Mouse (Mus musculus): ENCODE measurements at regions not wholly inside any gene's neighbourhood (a gene's known extent, or its start where the extent isn't known, plus 50 kb on each side); places are given as distances from the start of the nearest gene placed in this dataset.

DNA sequence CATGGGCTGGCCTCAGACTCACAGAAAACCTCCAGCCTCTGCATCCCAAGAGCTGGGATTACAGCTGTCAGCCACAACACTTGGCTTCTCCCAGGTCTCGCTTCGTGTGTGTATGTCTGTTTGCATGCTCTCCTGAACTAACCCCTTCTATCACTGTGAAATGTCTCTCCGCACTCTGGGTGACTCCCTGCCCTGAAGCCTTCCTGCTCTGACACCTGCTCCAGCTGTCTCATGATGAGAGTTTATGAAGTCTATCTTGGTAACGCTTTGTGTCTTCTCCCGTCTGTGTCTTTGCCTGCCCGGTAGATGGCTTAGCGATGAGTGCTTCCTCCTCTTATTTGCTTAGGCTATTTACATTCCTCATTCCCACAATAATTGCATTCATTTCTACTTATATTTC, 133.0 kb downstream of the Ndufa10 start:
- DNase-seq (ENCODE audit: low spot score in 2 of 2), result no peak

- no peak for DNase-seq (ENCODE audit: low spot score in 2 of 2)
Observed at GRCm38 (mm10) chr1:92338589-92338988, 135.1 kb downstream of the Ndufa10 start.

GRCm38 (mm10) chr1:92337450-92337849, 136.2 kb downstream of the Ndufa10 start:
- no peak for DNase-seq (ENCODE audit: low spot score in 2 of 2)

- no peak for DNase-seq (ENCODE audit: low spot score in 2 of 2)
Observed at GRCm38 (mm10) chr1:92332248-92332584, 136.7 kb upstream of the Hdac4 start.

DNA sequence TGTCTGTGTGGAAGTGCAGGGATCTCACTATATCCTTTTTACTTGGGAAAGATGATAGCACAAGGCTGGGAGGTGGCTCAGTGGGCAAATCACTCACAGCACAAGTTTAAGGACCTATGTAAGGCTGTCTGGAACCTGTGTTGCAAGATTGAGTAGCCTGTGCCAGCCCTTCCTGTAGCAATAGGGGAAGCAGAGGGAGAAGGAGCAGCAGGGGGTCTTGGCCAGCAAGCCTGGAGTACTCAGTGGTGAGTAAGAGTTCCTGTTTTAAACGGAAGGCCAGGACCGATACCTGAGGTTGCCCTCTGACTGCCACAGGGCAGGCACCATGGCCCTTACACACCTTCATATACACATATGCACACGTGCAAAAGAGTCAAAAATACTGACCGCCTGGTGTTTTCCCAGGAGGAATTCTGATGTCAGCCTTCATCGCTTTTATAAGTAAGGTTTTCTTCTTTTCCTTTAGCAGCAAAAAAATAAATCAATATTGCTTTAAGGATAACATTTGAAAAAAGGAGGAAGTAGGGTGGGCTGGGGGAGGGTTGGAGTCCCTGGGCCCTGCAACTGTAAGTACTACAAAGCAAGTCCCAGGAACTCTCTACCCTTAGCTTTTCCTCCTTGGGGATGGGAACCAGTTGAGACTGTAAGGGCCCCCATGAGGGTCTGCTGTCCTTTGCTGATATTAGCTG, 136.2 kb upstream of the Hdac4 start:
- DNase-seq (ENCODE audit: low spot score in 2 of 2), result no peak

- no peak for DNase-seq (ENCODE audit: low spot score in 2 of 2)
Observed at GRCm38 (mm10) chr1:92330181-92330580, 134.7 kb upstream of the Hdac4 start.

GRCm38 (mm10) chr1:92329491-92329890, 134.0 kb upstream of the Hdac4 start:
- no peak for DNase-seq (ENCODE audit: low spot score in 2 of 2)

DNA sequence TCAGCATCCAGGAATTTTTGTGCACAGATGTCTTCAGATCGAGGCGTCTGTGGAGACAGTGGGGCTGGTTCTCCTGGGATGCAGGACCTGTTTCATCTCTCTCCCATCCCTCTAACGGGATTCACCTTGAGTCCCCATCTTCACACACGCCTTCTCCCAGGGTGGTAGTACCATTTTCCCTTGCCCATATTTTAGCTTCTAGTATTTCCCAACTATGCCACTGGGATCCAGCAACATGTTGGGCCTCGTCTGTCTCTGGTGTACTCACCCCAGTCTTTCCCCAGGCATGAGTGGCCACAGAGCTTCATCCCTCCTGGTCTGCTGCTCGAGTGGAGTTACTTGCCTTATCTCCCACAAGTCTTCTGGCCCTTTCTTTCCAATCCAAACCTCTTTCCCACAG, 131.6 kb upstream of the Hdac4 start:
- no peak for DNase-seq (ENCODE audit: low spot score in 2 of 2)

- no peak for DNase-seq (ENCODE audit: low spot score in 2 of 2)
Observed at GRCm38 (mm10) chr1:92325281-92325680, 129.8 kb upstream of the Hdac4 start.

DNA sequence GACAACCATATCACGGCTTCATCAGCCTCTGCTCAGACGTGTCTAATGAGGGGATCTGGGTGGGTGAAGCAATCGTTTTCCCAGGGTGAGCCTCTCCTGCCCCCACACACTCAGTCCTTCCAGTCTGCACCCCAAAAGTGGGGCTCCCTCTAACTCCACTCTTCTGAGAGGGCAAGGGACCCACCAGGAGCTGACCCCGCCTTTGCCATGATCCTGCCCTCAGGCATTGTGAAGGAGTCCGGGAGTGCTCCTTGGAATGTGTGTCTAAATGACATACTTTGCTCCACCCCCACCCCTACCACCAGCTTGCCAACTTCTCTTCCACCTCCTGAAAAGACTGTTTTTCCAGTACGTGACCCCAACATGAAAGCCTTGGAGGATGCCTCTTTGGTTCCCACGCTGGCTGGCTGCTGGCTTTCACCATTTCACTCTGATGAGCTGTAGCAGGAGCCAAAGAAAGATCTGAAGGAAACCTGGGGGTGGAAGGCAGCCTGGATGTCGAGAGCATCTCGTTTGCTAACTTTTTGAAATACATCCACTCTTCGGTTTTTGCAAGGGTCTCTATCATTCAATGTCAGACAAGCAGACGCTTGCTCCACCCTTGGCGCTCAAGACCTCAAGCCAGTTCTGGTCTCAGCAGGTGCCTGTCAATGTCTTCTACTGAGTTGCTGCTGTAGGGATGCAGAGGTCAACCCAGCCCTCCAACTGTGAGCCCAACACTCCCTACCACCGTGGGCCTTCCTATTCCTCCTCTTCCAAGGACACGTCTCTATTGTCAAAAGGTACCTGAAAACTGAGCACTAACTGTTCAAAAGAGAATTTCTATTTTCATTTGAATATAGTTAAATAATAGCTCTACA, 128.8 kb upstream of the Hdac4 start:
- DNase-seq (ENCODE audit: low spot score in 2 of 2), result no peak

GRCm38 (mm10) chr1:92317131-92317530, 121.6 kb upstream of the Hdac4 start:
- no peak for DNase-seq (ENCODE audit: low spot score in 2 of 2)

DNA sequence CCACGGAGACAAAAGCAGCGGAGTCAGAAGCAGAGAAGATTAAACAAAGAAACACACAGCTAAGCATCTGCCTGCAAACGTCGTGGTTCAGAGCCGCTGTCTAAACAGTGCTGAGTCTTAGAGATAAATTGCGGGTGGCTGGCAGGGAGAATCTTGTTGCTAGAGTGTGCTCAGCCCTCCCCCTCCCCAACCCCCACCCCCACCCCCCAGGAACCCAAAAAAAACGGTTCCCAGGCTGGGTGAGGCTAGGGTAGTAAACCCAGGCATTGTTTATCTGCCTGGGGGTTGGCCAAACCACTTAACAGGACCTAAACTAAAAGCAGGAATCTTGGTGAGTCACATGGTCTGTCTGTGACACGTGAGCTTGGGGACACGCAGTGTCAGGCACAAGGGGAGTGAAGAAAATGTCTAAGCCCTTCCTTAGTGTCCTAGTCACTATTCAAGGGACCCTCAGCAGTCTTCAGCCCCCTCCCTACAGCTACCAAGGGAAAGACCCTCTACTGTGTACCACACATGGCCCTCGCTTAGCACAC, 120.8 kb upstream of the Hdac4 start:
- no peak for DNase-seq (ENCODE audit: low spot score in 2 of 2)

GRCm38 (mm10) chr1:92313001-92313597, 117.6 kb upstream of the Hdac4 start:
- no peak for DNase-seq (ENCODE audit: low spot score in 2 of 2)

GRCm38 (mm10) chr1:92309883-92310282, 114.4 kb upstream of the Hdac4 start:
- DNase-seq (ENCODE audit: low spot score in 2 of 2), result no peak

DNA sequence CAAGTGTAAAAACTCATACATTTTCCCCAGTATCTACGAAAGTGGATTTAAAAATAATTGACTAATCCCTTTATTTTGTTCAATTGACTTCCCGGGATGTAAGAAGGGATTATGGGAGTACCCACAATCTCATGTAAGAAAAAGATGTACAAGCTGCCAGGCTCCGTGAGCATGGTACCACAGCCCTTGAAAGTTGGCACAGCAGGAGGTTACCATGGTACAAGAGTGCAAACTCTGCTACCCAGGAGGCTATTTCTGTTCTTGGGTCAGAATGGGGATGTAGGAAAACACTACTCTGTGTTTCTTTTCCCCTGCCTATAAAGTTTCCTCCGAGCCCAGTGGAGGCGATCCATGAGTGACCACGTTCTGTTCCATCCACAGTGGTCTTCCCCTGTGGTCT, 113.9 kb upstream of the Hdac4 start:
- DNase-seq (ENCODE audit: low spot score in 2 of 2), result no peak

GRCm38 (mm10) chr1:92308537-92308936, 113.0 kb upstream of the Hdac4 start:
- DNase-seq (ENCODE audit: low spot score in 2 of 2), result no peak

DNA sequence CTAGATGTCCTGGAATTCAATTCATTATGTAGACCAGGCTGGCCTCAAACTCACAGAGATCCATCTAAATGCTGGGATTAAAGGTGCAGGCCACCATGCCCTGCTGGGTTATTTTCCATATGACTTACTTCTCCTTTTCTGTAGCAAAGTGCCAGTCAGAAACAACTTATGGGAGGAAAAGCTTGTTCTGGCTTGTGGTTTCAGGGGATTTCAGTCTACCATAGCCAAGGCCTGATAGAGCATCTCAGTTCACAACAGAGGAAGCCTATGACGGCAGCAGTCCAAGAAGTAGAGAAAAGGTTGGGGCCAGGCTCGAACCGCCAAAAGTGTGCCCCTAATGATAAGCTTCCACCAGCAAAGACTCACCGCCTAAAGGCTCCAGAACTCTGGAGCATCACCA, 110.5 kb upstream of the Hdac4 start:
- no peak for DNase-seq (ENCODE audit: low spot score in 2 of 2)

DNA sequence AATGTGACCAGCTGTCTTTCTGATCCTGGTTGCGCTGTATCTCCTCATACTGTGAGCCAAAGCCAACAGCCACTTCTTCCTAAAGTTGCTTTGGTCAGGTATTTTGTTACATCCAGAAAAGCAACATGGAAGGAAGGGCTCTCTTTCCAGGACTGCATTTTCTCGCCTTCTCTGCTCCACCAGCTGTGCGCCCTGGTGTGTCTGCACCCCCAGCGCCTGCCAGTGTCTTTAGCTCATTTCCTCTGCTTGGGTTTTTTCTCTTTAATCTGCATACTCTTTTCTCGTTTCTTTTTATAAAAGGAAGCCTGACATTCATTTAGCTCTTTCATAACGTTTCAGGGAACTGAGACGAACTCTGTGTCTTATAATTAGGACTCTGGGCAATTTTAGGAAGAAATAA, 103.5 kb upstream of the Hdac4 start:
- peak; percentile 37 to 48 for DNase-seq (ENCODE audit: low spot score in 2 of 2)

- DNase-seq (ENCODE audit: low spot score in 2 of 2), result no peak
Observed at GRCm38 (mm10) chr1:92292681-92293380, 97.3 kb upstream of the Hdac4 start.

DNA sequence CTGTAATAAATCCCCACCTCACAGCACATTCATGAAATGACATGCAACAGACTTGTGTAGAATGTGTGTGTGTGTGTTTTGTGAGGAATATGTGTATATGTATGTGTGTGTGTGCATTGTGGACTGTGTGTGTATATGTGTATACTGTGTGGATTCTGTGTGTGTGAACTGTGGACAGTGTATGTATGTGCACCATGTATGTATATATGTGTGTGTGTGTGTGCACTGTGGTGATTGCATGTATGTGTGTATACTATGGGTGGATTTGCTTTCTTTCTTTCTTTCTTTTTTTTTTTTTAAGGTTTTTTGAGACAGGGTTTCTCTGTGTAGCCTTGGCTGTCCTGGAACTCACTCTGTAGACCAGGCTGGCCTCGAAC, 91.5 kb upstream of the Hdac4 start:
- no peak for DNase-seq (ENCODE audit: low spot score in 2 of 2)

- DNase-seq (ENCODE audit: low spot score in 2 of 2), result no peak
Observed at GRCm38 (mm10) chr1:92286013-92286965, 90.8 kb upstream of the Hdac4 start.

Data from frontal cortex, postnatal 10 days (tissue).